Mouse (Mus musculus): ENCODE data around the gene Myo1e.

DNA sequence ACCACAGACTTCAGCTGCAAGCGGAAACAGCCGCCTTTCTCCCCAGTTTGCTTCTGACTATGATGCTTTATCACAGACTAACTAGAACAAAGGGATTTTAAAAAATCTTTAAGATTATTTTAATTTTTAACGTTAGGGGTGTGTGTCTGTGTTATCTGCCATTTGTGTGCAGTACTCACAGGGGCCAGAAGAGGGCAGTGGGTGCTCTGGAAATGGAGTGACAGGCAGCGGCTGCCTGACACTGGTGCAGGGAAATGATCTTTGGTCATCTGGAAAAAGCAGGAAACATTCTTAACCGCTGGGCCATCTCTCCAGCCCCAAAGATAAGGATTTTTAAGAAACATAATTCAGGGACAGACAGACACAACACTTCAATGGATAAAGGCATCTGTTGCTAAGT, 4.4 kb upstream of the Myo1e start:
- peak; percentile 65 for TF ChIP-seq CTCF (IDR thresholded peaks at IDR 0.05; ENCODE audit: control insufficient read depth, insufficient read depth, low read length)
- no peak for TF ChIP-seq POLR2A (IDR thresholded peaks at IDR 0.05; ENCODE audit: borderline replicate concordance, control insufficient read depth, low read depth, low read length)
